Mouse (Mus musculus): Measurements from ENCODE around the gene Morn4.

Morn4 gene

DNA sequence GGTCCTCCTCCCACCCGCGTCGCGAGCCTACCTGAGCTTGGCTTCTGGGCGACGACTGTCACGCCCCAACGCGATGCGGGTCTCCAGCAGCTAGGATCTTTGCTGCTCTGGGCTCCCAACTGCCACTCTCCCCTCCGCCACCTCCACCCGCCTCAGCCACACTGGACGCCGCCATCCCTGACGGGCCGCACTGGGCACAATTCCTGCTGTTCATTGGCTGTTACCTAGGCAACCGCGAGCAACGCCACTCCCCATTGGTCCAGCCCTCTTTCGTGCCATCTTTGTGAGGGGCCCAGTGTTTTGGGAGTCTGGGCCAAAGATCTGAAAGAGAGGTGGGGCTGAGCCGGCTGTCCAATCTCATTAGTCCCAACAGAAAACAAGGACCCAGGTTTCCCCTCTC is at the start of gene Morn4:
TSS of gene Morn4 (minus strand) at position 192 of the 400 bp plus-strand sequence.
- peak; percentile 65 for DNase-seq (ENCODE audit: low read depth)

GRCm38 (mm10) chr19:42135070-42135469 is 48.9 kb upstream of the Morn4 start:
- no peak for DNase-seq (ENCODE audit: low read depth)

GRCm38 (mm10) chr19:42131101-42131500 is 44.9 kb upstream of the Morn4 start:
- no peak for DNase-seq (ENCODE audit: low read depth)

- no peak for DNase-seq (ENCODE audit: low read depth)
These were observed 44.1 kb upstream of the Morn4 start for GRCm38 (mm10) chr19:42130294-42130606.

GRCm38 (mm10) chr19:42129509-42130293 is 43.5 kb upstream of the Morn4 start:
- no peak for DNase-seq (ENCODE audit: low read depth)

DNA sequence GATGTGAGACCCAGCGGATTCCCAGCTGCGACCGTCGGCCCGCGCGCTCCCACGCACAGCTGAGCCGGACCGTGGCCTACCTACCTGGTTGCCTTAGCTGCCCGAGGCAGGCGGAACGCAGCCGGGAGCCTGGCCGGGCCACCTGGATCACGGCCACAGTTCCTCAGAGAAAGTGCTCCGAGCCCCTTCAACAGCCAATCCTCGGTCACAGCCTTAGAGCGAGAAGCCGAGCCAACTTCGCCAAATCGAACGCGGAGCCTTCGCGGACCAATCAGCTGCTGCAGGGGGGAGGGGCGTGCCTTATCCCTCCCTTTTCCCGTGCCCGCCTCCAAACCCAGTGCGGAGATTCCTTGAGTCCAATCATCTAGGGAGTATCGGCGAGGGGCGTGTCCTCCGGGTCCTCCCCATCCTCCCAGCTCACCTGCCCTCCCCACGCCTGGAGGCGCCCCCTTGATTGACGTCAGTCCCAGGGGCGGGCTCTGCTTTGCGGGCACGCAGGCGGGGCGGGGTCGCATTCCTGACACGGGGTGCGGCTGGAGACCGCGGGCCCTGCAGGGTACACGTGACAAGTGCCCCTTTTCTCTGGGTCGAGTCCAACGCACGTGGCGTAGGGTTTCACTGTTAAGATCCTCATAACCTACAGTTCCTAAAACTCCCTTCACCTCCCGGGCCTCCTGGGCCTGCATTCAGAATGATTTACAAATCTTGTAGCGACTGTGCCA is 42.8 kb upstream of the Morn4 start, which contains the start of gene Avpi1:
TSS of gene Avpi1 (minus strand) at position 273 of the 722 bp plus-strand sequence.
- DNase-seq (ENCODE audit: low read depth): peak; percentile 95

GRCm38 (mm10) chr19:42128052-42128740 is 42.0 kb upstream of the Morn4 start:
- DNase-seq (ENCODE audit: low read depth): peak; percentile 37

DNA sequence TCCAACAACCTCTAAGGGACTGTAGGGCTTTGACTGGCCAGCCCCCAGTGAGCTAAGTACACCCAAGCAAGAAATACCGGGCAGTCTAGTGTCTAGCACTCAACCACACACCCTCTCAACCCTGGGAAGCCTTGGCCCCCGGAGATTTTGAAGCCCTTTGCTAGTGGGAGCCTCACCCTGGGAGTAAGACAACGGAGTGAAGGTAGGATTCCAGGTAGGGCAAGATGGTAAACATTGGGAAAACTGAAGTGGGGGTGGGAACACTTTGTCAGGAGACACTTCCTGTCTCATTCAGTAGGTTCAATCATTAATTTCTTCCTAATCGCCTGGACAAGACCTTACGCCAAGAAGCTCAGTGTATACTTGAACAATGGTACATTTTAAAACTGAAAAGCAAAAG is 40.9 kb upstream of the Morn4 start:
- no peak for DNase-seq (ENCODE audit: low read depth)

- no peak for DNase-seq (ENCODE audit: low read depth)
These were observed 40.1 kb upstream of the Morn4 start for GRCm38 (mm10) chr19:42126219-42126605.

- DNase-seq (ENCODE audit: low read depth): no peak
These were observed 39.5 kb upstream of the Morn4 start for GRCm38 (mm10) chr19:42125501-42126218.

DNA sequence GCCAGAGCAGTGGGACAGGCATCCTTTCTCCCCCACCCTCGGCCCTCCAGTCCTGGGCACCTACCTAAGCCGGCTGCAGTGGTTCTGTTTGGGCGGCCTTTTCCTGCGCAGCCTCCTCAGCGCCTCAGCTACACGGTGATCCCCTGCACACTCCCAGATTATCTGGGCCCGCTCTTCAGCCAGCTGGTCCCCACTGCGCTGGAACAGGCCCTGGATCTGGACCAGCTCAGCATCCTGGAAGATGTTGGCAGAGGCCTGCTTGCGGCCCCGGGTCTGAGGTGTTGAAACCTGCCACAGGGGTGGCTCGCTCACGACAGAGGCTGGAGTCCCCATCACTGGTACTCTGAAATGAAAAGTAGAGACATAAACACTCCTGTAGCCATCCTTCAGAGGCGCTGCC is 38.5 kb upstream of the Morn4 start:
- DNase-seq (ENCODE audit: low read depth): no peak

DNA sequence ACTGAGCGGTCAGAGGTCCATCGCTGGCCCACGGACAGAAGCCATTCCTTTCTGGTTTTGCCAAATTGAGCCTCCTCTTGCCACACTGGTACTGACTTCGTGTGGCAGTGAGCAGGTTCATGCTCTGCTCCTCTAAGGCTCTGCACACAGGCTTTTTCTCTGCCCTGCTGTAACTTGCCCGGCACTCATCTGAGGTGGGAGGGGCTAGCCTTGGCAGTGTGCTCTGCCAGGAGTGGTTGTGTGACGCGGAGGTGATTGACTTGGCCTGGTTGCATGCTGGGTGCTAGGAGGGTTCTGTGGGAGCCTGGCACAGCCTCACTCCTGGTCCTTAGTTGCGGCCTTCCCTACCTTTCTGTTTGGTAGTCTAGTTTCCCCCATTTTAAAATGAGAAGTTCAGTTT is 34.3 kb upstream of the Morn4 start:
- DNase-seq (ENCODE audit: low read depth): no peak

GRCm38 (mm10) chr19:42118596-42118995 is 32.4 kb upstream of the Morn4 start:
- DNase-seq (ENCODE audit: low read depth): no peak

- DNase-seq (ENCODE audit: low read depth): no peak
These were observed 32.0 kb upstream of the Morn4 start for GRCm38 (mm10) chr19:42118142-42118541.

GRCm38 (mm10) chr19:42115783-42116335 is 29.7 kb upstream of the Morn4 start:
- DNase-seq (ENCODE audit: low read depth): no peak

- DNase-seq (ENCODE audit: low read depth): no peak
These were observed 18.5 kb upstream of the Morn4 start for GRCm38 (mm10) chr19:42104681-42105080.

- no peak for DNase-seq (ENCODE audit: low read depth)
These were observed 13.2 kb upstream of the Morn4 start for GRCm38 (mm10) chr19:42099406-42099805.

GRCm38 (mm10) chr19:42090637-42091141 is 4.5 kb upstream of the Morn4 start:
- DNase-seq (ENCODE audit: low read depth): peak; percentile 74

DNA sequence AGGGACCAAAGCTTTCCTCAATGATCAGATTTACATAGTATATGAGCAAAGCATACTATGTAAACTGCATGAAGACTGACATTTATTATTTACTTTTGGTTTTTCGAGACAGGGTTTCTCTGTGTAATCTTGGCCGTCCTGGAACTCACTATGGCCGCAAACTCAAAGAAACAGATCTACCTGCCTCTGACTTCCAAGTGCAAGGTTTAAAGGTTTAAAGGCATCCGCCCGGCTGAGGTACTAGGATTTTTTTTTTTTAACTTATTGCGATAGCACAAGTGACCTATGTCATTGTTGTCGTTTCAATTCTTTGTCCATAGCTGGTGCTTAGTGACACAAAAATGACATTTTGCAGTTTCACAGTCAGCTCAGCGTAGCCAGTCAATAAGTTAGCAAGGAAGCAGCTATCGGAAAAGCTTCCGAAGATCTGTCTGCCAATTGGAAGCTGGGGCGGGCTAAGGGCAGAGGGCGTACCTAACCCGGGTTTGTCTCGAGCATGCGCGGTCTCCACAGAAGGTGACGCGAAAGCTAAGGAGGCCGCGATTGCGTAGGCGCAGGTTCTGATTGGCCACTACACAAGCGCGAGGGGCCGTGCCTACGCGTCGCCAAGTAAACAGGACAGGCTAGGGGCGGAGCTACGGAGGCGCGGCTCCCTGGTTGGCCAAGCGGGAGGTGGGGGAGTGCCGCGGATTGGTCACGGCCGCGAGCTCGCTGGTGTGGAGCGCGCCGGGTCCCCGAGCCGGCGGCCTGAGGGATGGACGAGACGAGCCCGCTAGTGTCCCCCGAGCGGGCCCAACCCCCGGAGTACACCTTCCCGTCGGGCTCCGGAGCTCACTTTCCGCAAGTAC is 3.8 kb upstream of the Morn4 start, which contains the start of gene Pi4k2a:
TSS of gene Pi4k2a (plus strand) at position 723 of the 848 bp plus-strand sequence.
- DNase-seq (ENCODE audit: low read depth): peak; percentile 100

GRCm38 (mm10) chr19:42089103-42089747 is 3.1 kb upstream of the Morn4 start:
- DNase-seq (ENCODE audit: low read depth): peak; percentile 85

Data from induced T-regulatory cell, adult 2 months (primary cell).